Mouse (Mus musculus) G1E (cell line): ENCODE results near the gene Ccnk. TPM values are rescaled to one million over a fixed set of nuclear protein-coding genes. Genes with fewer than 3 reads are reported as not detected.

Experiments
- ATAC-seq: 2 replicates; pipeline ENCODE4 v1.8.0; 2016; ENCODE audit warnings: mild to moderate bottlenecking; ENCODE audit not compliant: insufficient number of reproducible peaks, poor library complexity, low FRiP score, severe bottlenecking; ENCODE audit errors: extremely low read depth
- DNase-seq: peaks from one replicate; pipeline ENCODE4 v3.0.0; 2012; ENCODE audit warnings: low spot score
- H3K27me3 ChIP-seq: 2 replicates; pipeline ENCODE4 v1.6.1; 2012; ENCODE audit warnings: mild to moderate bottlenecking, low read length, inconsistent platforms; ENCODE audit not compliant: insufficient read depth
- H3K36me3 ChIP-seq: replicated peaks from 2 replicates; pipeline ENCODE3; 2012; ENCODE audit warnings: mild to moderate bottlenecking, inconsistent platforms
- H3K4me1 ChIP-seq: 2 replicates; pipeline ENCODE4 v1.6.1; 2012; ENCODE audit warnings: low read depth, low read length, inconsistent platforms, mixed read lengths; ENCODE audit not compliant: insufficient read depth
- H3K4me3 ChIP-seq: 2 replicates; pipeline ENCODE4 v1.5.1; 2012; ENCODE audit warnings: low read depth, mild to moderate bottlenecking, inconsistent platforms, low read length, moderate library complexity, mixed read lengths
- H3K9me3 ChIP-seq: replicated peaks from 2 replicates; pipeline ENCODE4 v1.6.1; 2012; ENCODE audit warnings: inconsistent platforms
- CTCF ChIP-seq: IDR thresholded peaks from 2 replicates; pipeline ENCODE4 v1.5.1; 2012; ENCODE audit warnings: low read depth, low read length, inconsistent platforms, mixed read lengths
- GATA1 ChIP-seq: IDR thresholded peaks from 2 replicates; pipeline ENCODE4 v1.6.1; 2012; ENCODE audit warnings: borderline replicate concordance, low read length, inconsistent platforms, mixed read lengths
- GATA2 ChIP-seq: IDR thresholded peaks from 2 replicates; pipeline ENCODE4 v1.6.1; 2012; ENCODE audit warnings: low read depth, low read length, inconsistent platforms, borderline replicate concordance
- POLR2AphosphoS5 ChIP-seq: IDR thresholded peaks from 2 replicates; pipeline ENCODE4 v1.6.1; 2012; ENCODE audit warnings: low read depth, low read length, inconsistent platforms; ENCODE audit not compliant: insufficient replicate concordance
- TAL1 ChIP-seq: conservative IDR thresholded peaks from 2 replicates; pipeline ENCODE4 v1.6.1; 2012; ENCODE audit warnings: low read depth, low read length, inconsistent platforms, mixed read lengths
- polyA plus RNA-seq: library from polyadenylated mRNA; stranded (reverse); fragments of >175 nt; gene quantifications from 2 replicates; pipeline ENCODE4 v1.2.3, GENCODE M21; 2012
- total RNA-seq, 2 experiments: library from RNA; stranded (forward) in 1 of 2; stranded (reverse) in 1 of 2; fragments of 200-1000 nt in 1 of 2; fragments of >200 nt in 1 of 2; fragmentation: Nextera tagmentation in 1 of 2; gene quantifications; 2 replicates each; pipeline ENCODE4 v1.2.3; 2014 to 2017

The Ccnk gene
- total and polyA plus RNA-seq, 3 experiments, result 13.9 to 214 (median 206) TPM

GRCm38 (mm10) chr12:108179246-108179320 lies 296 bp upstream of the Ccnk start, which contains the start of gene Setd3:
Gene Setd3, minus strand, starts transcription at chr12:108179314.
- peaks cover 46% of the 10 kb centered on the region for H3K36me3 ChIP-seq
- no peaks in the 10 kb centered on the region for H3K9me3 ChIP-seq
- ATAC-seq (no peak), DNase-seq (no peak)
- H3K4me1 ChIP-seq, result peaks cover 50% of the 10 kb centered on the region
- peak within 1 kb of the TSS; percentile 89 for H3K4me3 ChIP-seq
- no peaks in the 10 kb centered on the region for H3K27me3 ChIP-seq
- no peak for TF ChIP-seq TAL1
- no peak for TF ChIP-seq CTCF
- no peak for TF ChIP-seq GATA2
- TF ChIP-seq GATA1, result no peak

GRCm38 (mm10) chr12:108181716-108182115 lies 2.3 kb downstream of the Ccnk start:
- Histone ChIP-seq H3K4me3 (no peak overlapping the region), H3K4me1 (peaks cover 37% of the 10 kb centered on the region), H3K27me3 (no peaks in the 10 kb centered on the region), H3K36me3 (peaks cover 59% of the 10 kb centered on the region), H3K9me3 (no peaks in the 10 kb centered on the region)
- no peak for TF ChIP-seq GATA2
- TF ChIP-seq POLR2AphosphoS5, result no peak
- no peak for TF ChIP-seq CTCF
- no peak for TF ChIP-seq GATA1
- no peak for TF ChIP-seq TAL1
- ATAC-seq, result no peak
- no peak for DNase-seq

GRCm38 (mm10) chr12:108187541-108188091 lies 8.2 kb downstream of the Ccnk start:
- peaks cover 94% of the 10 kb centered on the region for H3K36me3 ChIP-seq
- H3K9me3 ChIP-seq, result no peaks in the 10 kb centered on the region
- peaks cover 5% of the 10 kb centered on the region for H3K4me1 ChIP-seq
- no peak overlapping the region for H3K4me3 ChIP-seq
- H3K27me3 ChIP-seq, result no peaks in the 10 kb centered on the region
- TF ChIP-seq GATA2, result no peak
- no peak for TF ChIP-seq CTCF
- no peak for TF ChIP-seq POLR2AphosphoS5
- TF ChIP-seq GATA1, result no peak
- DNase-seq (no peak), ATAC-seq (no peak)

GRCm38 (mm10) chr12:108193878-108194277 lies 14.5 kb downstream of the Ccnk start:
- no peaks in the 10 kb centered on the region for H3K9me3 ChIP-seq
- no peak overlapping the region for H3K4me3 ChIP-seq
- TF ChIP-seq GATA1 (no peak), CTCF (no peak), TAL1 (no peak), GATA2 (no peak), POLR2AphosphoS5 (no peak)
- H3K27me3 ChIP-seq, result no peaks in the 10 kb centered on the region
- DNase-seq (no peak), ATAC-seq (no peak)
- no peaks in the 10 kb centered on the region; the same call in 1 of the 2 replicates for H3K4me1 ChIP-seq
- peaks cover 97% of the 10 kb centered on the region for H3K36me3 ChIP-seq

GRCm38 (mm10) chr12:108195761-108196160 lies 16.4 kb downstream of the Ccnk start:
- DNase-seq, result no peak
- no peak for TF ChIP-seq GATA1
- no peak for TF ChIP-seq GATA2
- no peak for TF ChIP-seq POLR2AphosphoS5
- no peak for TF ChIP-seq CTCF
- TF ChIP-seq TAL1, result no peak
- H3K9me3 ChIP-seq, result no peaks in the 10 kb centered on the region
- H3K4me1 ChIP-seq, result no peaks in the 10 kb centered on the region; the same call in 1 of the 2 replicates
- peaks cover 99% of the 10 kb centered on the region for H3K36me3 ChIP-seq
- H3K27me3 ChIP-seq, result no peaks in the 10 kb centered on the region
- no peak for ATAC-seq
- no peak overlapping the region for H3K4me3 ChIP-seq

- Histone ChIP-seq H3K4me1 (no peaks in the 10 kb centered on the region), H3K4me3 (no peak overlapping the region), H3K27me3 (no peaks in the 10 kb centered on the region), H3K36me3 (peaks cover 99% of the 10 kb centered on the region), H3K9me3 (no peaks in the 10 kb centered on the region)
- no peak for ATAC-seq
- DNase-seq, result no peak
- TF ChIP-seq POLR2AphosphoS5 (no peak), TAL1 (no peak), CTCF (no peak), GATA2 (no peak), GATA1 (no peak)
Observed at GRCm38 (mm10) chr12:108198447-108198846, 19.1 kb downstream of the Ccnk start.

GRCm38 (mm10) chr12:108200094-108200493 lies 20.7 kb downstream of the Ccnk start:
- DNase-seq, result no peak
- Histone ChIP-seq H3K4me1 (peaks cover 3% of the 10 kb centered on the region; the same call in 1 of the 2 replicates), H3K4me3 (no peak overlapping the region), H3K9me3 (no peaks in the 10 kb centered on the region), H3K27me3 (no peaks in the 10 kb centered on the region), H3K36me3 (peaks cover 99% of the 10 kb centered on the region)
- TF ChIP-seq POLR2AphosphoS5, result no peak
- TF ChIP-seq TAL1, result no peak
- no peak for TF ChIP-seq CTCF
- no peak for TF ChIP-seq GATA1
- no peak for TF ChIP-seq GATA2
- ATAC-seq, result no peak
